Mouse (Mus musculus) megakaryocyte, embryonic 14.5 days (primary cell): Measurements from ENCODE around the gene Tmem204.

Source experiments
- FLI1 ChIP-seq: IDR thresholded peaks from 2 replicates; pipeline ENCODE4 v1.6.1; 2012; ENCODE audit warnings: low read length, inconsistent platforms, mixed read lengths
- GATA1 ChIP-seq: IDR thresholded peaks from 3 replicates; pipeline ENCODE4 v1.6.1; 2012; ENCODE audit warnings: mixed read lengths, low read length, inconsistent platforms, borderline replicate concordance

DNA sequence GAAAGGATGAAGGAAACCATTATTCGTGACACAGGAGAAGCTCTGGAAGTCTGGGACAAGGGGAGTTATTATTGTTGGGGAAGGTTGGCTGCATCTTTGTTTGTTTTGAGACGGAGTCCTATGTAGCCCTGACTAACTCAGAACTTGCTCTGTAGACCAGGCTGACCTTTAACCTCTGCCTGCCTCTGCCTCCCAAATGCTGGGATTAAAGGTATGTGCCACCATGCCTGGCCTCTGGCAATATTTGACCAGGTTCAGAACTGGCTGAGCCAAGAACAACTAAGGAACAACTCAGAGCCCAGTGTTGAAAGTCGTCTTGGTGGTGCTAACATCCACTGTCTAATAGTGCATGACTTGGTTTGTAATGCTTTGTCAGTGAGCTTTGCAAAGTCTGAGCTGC, 18.2 kb downstream of the Tmem204 start:
- TF ChIP-seq GATA1: no peak
- TF ChIP-seq FLI1: no peak
